Mouse (Mus musculus) kidney, adult 2 months (tissue): ENCODE measurements around the gene Ccdc78. TPM values are rescaled to one million over a fixed set of nuclear protein-coding genes. Genes with fewer than 3 reads are reported as not detected.

Experiments used
- DNase-seq: peaks from one replicate; pipeline ENCODE4 v3.0.0; 2021
- H3K27ac ChIP-seq: fragments of 200-500 bp; 2 replicates; pipeline ENCODE4 v1.5.1; 2012; ENCODE audit warnings: low read depth, low read length, control low read depth, inconsistent platforms; ENCODE audit not compliant: insufficient read depth
- H3K27me3 ChIP-seq: fragments of 200-500 bp; replicated peaks from 2 replicates; pipeline ENCODE4 v1.6.1; 2012; ENCODE audit warnings: mild to moderate bottlenecking, moderate library complexity, low read length, inconsistent platforms; ENCODE audit not compliant: control insufficient read depth, insufficient read depth
- H3K36me3 ChIP-seq: fragments of 200-500 bp; 2 replicates; pipeline ENCODE4 v1.6.1; 2012; ENCODE audit warnings: mild to moderate bottlenecking, moderate library complexity, low read length, inconsistent platforms; ENCODE audit not compliant: control insufficient read depth, insufficient read depth
- H3K4me1 ChIP-seq: fragments of 200-500 bp; 2 replicates; pipeline ENCODE4 v1.6.1; 2011; ENCODE audit warnings: low read length; ENCODE audit not compliant: control insufficient read depth, insufficient read depth
- H3K4me3 ChIP-seq: fragments of 200-500 bp; 2 replicates; pipeline ENCODE4 v1.5.1; 2011; ENCODE audit warnings: mild to moderate bottlenecking, low read depth, low read length, control low read depth; ENCODE audit not compliant: insufficient read depth
- CTCF ChIP-seq: fragments of 200-500 bp; conservative IDR thresholded peaks from 2 replicates; pipeline ENCODE4 v1.5.1; 2011; ENCODE audit warnings: low read depth, mild to moderate bottlenecking, control low read depth, low read length, moderate library complexity, mixed read lengths; ENCODE audit not compliant: insufficient read depth, insufficient read length
- POLR2A ChIP-seq: fragments of 200-500 bp; IDR thresholded peaks from one replicate; pipeline ENCODE4 v1.6.1; 2011; ENCODE audit warnings: low read depth, low read length, control low read depth
- WGBS: fragments of 180-500 bp; shearing (Covaris S2); methylation state at CpG from one replicate; pipeline ENCODE4 v1.1.7; 2018; 5-methylcytosine and 5-hydroxymethylcytosine counted together
- polyA plus RNA-seq: library from polyadenylated mRNA; depleted of rRNA; stranded (reverse); fragments of >200 nt; gene quantifications from 2 replicates; pipeline ENCODE4 v1.2.3, GENCODE M21; 2012; rRNA removed

Gene Ccdc78
- polyA plus RNA-seq, 1 experiment, result 0.06 TPM

GRCm38 (mm10) chr17:25835816-25836215, 49.4 kb downstream of the Ccdc78 start:
- no peak for TF ChIP-seq CTCF
- no peak for TF ChIP-seq POLR2A
- peak; percentile 37 for DNase-seq
- no peaks in the 10 kb centered on the region; the same call in 1 of the 2 replicates for H3K36me3 ChIP-seq
- 59% methylated on average over 16 of the region's 16 CpGs for WGBS
- peaks cover 38% of the 10 kb centered on the region for H3K4me1 ChIP-seq
- H3K4me3 ChIP-seq, result peak overlapping the region; percentile 74
- H3K27ac ChIP-seq, result peak overlapping the region; percentile 49
- no peaks in the 10 kb centered on the region for H3K27me3 ChIP-seq

DNA sequence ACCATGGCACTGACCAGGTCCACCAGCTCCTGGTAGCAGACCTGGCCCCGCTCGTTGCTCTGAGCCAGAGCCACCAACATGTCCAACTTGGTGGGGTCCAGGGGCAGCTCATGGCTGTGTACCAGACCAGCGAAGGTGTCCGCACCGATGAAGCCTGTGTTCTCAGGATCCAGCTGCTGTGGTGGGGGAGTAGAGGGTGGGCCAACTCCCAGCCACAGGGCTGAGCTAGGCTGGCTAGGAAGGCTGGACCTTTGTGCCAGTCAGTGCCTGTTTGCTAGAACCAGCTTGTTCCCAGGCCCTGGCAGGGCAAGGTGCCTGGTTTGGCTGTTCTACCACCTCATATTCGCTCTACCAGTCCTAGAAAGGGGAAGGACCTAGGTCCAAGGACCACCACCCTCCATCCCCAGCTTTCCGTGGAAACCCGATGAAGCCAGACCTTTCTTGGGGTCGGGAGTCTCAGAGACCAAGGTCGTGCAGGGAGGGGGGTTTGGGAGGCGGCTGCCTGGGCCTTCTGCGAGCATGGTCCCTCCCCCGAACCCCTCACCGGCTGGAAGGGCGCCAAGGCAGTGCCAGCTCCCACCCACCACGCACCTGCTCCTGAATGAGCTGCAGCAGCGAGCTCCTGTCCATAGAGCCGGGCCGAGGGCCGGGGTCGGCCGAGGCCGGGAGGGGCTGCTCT, 50.2 kb downstream of the Ccdc78 start:
- Histone ChIP-seq H3K27me3 (no peaks in the 10 kb centered on the region), H3K36me3 (no peaks in the 10 kb centered on the region; the same call in 1 of the 2 replicates), H3K27ac (peak overlapping the region; percentile 49), H3K4me3 (peak overlapping the region; percentile 26), H3K4me1 (peaks cover 37% of the 10 kb centered on the region)
- DNase-seq, result peak; percentile 68
- 9% methylated on average over 23 of the region's 23 CpGs for WGBS
- TF ChIP-seq CTCF (no peak), POLR2A (peak; percentile 18)

DNA sequence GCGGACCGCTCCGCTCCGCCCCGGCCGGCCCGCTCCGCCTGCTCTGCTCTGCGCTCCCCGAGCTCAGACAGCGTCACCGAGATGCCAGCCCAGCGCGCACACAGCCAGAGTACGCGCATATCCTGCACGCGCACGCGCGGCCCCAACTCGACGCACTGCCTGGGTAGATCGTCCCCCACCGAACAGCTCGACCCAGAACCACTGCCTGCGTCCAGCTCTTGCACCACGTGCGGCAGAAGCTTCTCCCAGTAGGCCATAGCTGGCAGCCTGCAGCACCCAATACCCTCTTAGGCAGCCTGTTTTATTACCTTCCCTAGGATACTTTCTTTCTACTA, 50.7 kb downstream of the Ccdc78 start, which contains the start of gene Rhbdl1:
TSS of gene Rhbdl1 (minus strand) at position 220 of the 335 bp plus-strand sequence.
- 2% methylated on average over 29 of the region's 29 CpGs for WGBS
- Histone ChIP-seq H3K27ac (peak within 1 kb of the TSS; percentile 49), H3K27me3 (no peaks in the 10 kb centered on the region), H3K4me1 (peaks cover 33% of the 10 kb centered on the region), H3K36me3 (no peaks in the 10 kb centered on the region; the same call in 1 of the 2 replicates), H3K4me3 (peak within 1 kb of the TSS; percentile 26)
- TF ChIP-seq CTCF (no peak), POLR2A (peak; percentile 66)
- peak; percentile 79 for DNase-seq

GRCm38 (mm10) chr17:25837533-25837932, 51.2 kb downstream of the Ccdc78 start:
- 50% methylated on average over 3 of the region's 3 CpGs for WGBS
- H3K4me1 ChIP-seq, result peaks cover 33% of the 10 kb centered on the region
- no peak for DNase-seq
- no peak overlapping the region for H3K27ac ChIP-seq
- no peak for TF ChIP-seq POLR2A
- TF ChIP-seq CTCF, result no peak
- H3K36me3 ChIP-seq, result no peaks in the 10 kb centered on the region; the same call in 1 of the 2 replicates
- H3K4me3 ChIP-seq, result no peak overlapping the region
- no peaks in the 10 kb centered on the region for H3K27me3 ChIP-seq

DNA sequence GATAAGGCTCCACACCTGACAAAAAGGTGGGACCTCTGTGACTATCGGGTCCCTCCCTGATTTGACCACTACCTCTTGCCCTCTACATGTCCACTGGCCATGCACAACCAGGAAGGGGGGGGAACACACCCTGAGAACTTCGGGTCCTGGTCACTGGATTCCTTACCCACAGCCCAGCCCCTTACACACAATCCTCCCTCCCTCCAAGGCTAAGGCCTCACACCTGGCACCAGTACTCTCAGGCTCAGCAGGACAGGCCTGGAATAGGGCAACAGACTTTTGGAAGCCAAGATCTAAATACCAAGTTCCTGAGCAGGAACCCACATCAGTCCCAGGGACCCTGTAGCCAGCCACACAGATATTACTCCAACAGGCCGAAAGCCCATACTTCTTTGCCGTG, 52.5 kb downstream of the Ccdc78 start:
- Histone ChIP-seq H3K4me3 (no peak overlapping the region), H3K27me3 (no peaks in the 10 kb centered on the region), H3K36me3 (no peaks in the 10 kb centered on the region; the same call in 1 of the 2 replicates), H3K4me1 (peaks cover 39% of the 10 kb centered on the region), H3K27ac (peak overlapping the region; percentile 17; the same call in 1 of the 2 replicates)
- peak; percentile 6 for DNase-seq
- WGBS, result 64% methylated on average over 4 of the region's 4 CpGs
- TF ChIP-seq POLR2A (no peak), CTCF (no peak)

DNA sequence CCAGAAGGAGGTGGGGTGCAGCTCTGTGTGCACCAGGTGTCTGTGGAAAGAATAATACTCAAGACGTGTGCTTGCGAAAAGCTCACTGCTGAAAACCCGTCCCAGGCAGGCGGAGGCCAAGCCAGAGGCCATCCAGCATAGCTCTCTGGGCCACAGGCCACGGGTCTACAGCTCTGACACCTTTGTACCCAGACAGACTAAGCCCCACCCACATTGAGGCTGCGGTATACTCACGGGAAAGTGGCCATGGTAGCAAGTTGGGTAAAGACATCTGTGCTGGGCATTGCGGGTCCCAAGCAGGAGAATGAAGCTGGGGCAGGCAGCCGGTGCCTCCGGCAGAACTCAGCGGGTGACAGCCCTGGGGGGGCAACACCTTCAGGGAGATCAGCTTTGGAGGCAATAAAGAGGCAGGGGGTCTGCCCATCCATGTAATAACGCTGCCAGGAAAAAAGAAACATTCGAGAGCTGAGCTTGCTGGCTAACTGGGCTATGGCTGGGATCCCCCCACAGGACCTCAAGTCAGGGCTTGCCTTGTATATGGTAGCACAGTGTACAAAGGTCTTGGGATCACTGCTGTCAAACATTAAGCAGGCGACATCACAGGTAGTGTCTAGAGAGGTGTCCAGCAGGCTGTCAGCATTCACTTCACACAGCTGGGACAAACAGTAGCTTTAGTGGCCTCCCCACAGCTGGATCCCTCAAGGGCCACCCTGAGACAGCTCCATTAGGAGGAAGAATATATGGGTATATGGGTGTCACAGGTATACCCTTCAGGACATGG, 53.3 kb downstream of the Ccdc78 start:
- H3K4me1 ChIP-seq, result peaks cover 37% of the 10 kb centered on the region
- DNase-seq, result peak; percentile 81
- 58% methylated on average over 14 of the region's 14 CpGs for WGBS
- H3K27ac ChIP-seq, result peak overlapping the region; percentile 54; the same call in 1 of the 2 replicates
- no peaks in the 10 kb centered on the region; the same call in 1 of the 2 replicates for H3K36me3 ChIP-seq
- H3K27me3 ChIP-seq, result no peaks in the 10 kb centered on the region
- no peak overlapping the region for H3K4me3 ChIP-seq
- TF ChIP-seq CTCF (no peak), POLR2A (no peak)

Other genes starting within 250 kb of the Ccdc78 start
- 0.70 and 0.76 TPM in 2 replicates for gene Sox8, start 215.9 kb upstream of the Ccdc78 start, polyA plus RNA-seq
- 31.6 and 35.4 TPM in 2 replicates for gene Lmf1, start 207.5 kb upstream of the Ccdc78 start, polyA plus RNA-seq
- not detected in 2 replicates for gene Gng13, start 69.4 kb upstream of the Ccdc78 start, polyA plus RNA-seq
- gene Chtf18, start 59.2 kb upstream of the Ccdc78 start, polyA plus RNA-seq, result 0.75 and 1.5 TPM in 2 replicates
- gene Rpusd1, start 58.9 kb upstream of the Ccdc78 start, polyA plus RNA-seq, result 20.7 and 26.4 TPM in 2 replicates
- gene Mslnl, start 50.5 kb upstream of the Ccdc78 start, polyA plus RNA-seq, result 0.10 TPM in 1 of 2 replicates, not detected in the other
- gene Msln, start 32.2 kb upstream of the Ccdc78 start, polyA plus RNA-seq, result 3.3 and 3.9 TPM in 2 replicates
- gene Narfl, start 12.8 kb upstream of the Ccdc78 start, polyA plus RNA-seq, result 47.5 and 50.5 TPM in 2 replicates
- 58.9 and 62.8 TPM in 2 replicates for gene Haghl, start 907 bp upstream of the Ccdc78 start, polyA plus RNA-seq
- 152 and 158 TPM in 2 replicates for gene Fam173a, start 6.3 kb downstream of the Ccdc78 start, polyA plus RNA-seq
- gene AC134908.4, start 9.1 kb downstream of the Ccdc78 start, polyA plus RNA-seq, result 0.64 TPM in 1 of 2 replicates, not detected in the other
- 50.1 and 61.3 TPM in 2 replicates for gene Metrn, start 10.6 kb downstream of the Ccdc78 start, polyA plus RNA-seq
- 3.6 TPM in 2 replicates for gene Fbxl16, start 22.5 kb downstream of the Ccdc78 start, polyA plus RNA-seq
- 34.9 and 42.1 TPM in 2 replicates for gene Wdr24, start 37.0 kb downstream of the Ccdc78 start, polyA plus RNA-seq
- gene Jmjd8, start 42.3 kb downstream of the Ccdc78 start, polyA plus RNA-seq, result 132 and 139 TPM in 2 replicates
- gene Stub1, start 46.8 kb downstream of the Ccdc78 start, polyA plus RNA-seq, result 140 and 144 TPM in 2 replicates
- 9.2 and 13.9 TPM in 2 replicates for gene Rhbdl1, start 50.7 kb downstream of the Ccdc78 start, polyA plus RNA-seq
- 26.3 and 50.3 TPM in 2 replicates for gene Gm20683, start 55.2 kb downstream of the Ccdc78 start, polyA plus RNA-seq
- 133 and 147 TPM in 2 replicates for gene Rhot2, start 58.3 kb downstream of the Ccdc78 start, polyA plus RNA-seq
- gene Wdr90, start 74.9 kb downstream of the Ccdc78 start, polyA plus RNA-seq, result 23.8 and 25.5 TPM in 2 replicates
- gene Mcrip2, start 82.2 kb downstream of the Ccdc78 start, polyA plus RNA-seq, result 258 and 286 TPM in 2 replicates
- 509 and 656 TPM in 2 replicates for gene Mettl26, start 88.5 kb downstream of the Ccdc78 start, polyA plus RNA-seq
- 0.31 and 0.42 TPM in 2 replicates for gene Wfikkn1, start 94.3 kb downstream of the Ccdc78 start, polyA plus RNA-seq
- 31.3 and 34.8 TPM in 2 replicates for gene Rab40c, start 133.1 kb downstream of the Ccdc78 start, polyA plus RNA-seq
- gene Pigq, start 158.4 kb downstream of the Ccdc78 start, polyA plus RNA-seq, result 236 and 270 TPM in 2 replicates
- 16.0 and 21.0 TPM in 2 replicates for gene Nhlrc4, start 158.4 kb downstream of the Ccdc78 start, polyA plus RNA-seq
- 7.2 and 8.3 TPM in 2 replicates for gene A930017K11Rik, start 166.0 kb downstream of the Ccdc78 start, polyA plus RNA-seq
- 24.0 and 31.6 TPM in 2 replicates for gene Capn15, start 199.2 kb downstream of the Ccdc78 start, polyA plus RNA-seq